Mouse (Mus musculus) gastrocnemius, adult 8-10 months (tissue): ENCODE measurements at regions not wholly inside any gene's neighbourhood (a gene's known extent, or its start where the extent isn't known, plus 50 kb on each side); places are given as distances from the start of the nearest gene placed in this dataset.

ENCODE experiments used
- DNase-seq, 2 experiments: peaks; one replicate each; pipeline ENCODE4 v3.0.0; 2022; ENCODE audit warnings: low spot score in 2 of 2

DNA sequence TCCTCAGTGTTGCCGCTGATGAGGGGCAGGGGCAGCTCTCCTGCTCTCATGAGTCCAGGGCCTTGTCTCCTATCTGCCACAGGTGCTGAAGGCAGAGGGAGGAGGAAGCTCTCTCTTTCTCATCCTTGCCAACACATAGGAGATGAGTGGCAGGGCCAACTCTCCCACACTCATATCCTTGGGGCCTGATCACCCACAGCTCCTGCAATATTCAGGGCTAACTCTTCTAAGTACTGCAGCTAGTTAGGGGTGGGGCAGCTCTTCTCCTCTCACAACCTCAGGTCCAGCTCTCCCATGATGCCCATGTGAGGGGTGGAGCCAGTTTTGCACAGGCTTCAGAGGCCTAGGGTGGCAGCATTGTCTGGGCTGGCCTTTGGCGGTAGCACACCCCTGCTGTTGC, 77.3 kb upstream of the Gm5148 start:
- no peak for DNase-seq

DNA sequence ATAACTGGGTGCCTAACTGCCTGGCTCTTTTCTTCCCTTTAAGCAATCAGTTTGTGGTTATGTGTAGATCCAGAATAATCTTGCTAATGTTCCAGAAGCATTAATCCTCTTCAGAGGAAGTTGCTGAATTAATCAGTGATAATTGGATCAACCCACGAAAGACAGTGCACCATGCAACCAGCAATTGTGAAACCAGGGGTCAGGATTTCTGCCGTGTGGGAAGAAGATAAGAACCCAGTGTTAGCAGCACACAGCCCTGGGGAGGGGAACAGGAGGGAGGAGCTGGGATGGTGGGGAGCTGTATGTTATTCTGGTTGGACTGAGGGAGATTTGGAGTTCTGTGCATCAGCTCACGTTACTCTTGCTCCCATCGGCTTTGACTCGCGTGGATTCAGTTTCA, 75.5 kb upstream of the Gm5148 start:
- no peak for DNase-seq

DNA sequence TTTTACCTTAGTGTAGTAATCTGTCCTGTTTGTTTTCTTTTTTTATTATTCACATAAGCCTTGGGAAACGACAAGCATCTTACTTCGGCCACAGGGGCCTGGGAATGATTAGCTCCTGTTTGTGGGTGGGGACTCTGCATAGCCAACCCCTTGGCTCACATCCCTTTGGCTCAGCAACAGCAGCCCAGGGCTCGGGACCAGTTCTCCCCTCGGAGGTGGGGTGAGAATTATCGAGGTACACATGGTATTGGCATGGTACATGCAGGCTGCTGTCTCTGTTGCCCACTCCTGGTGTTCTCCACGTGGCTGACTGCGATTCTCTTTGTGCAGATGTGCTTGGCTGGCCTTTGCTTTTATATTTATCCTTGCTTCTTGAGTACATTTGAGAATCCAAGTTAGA, 65.4 kb upstream of the Gm5148 start:
- peak in 1 of 2 experiments; percentile 21 for DNase-seq

DNA sequence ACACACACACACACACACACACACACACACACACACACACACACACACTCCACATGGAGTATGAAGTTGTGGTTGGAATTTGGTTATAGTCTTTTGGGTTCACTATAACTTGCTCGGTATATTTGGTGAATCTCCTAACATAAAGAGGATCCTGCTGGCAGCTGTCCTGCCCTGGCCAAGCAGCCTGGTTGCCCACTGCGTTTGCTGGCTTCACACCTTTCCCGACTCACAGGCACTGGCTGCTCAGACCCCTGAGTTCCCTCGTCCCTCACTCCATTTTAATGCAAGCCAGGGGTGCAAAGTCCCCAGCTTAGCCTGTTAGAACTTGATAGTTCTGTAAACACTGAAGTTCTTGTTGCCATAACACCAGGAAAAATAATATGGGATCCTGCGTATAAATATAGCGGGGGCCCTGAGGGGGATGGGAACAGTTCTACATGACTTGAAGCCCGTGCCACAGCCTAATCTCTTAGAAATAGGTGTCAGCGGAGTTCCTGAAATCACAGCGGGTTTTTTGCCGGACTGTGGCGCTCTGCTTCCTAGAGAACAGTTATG, 64.9 kb upstream of the Gm5148 start:
- no peak for DNase-seq

DNA sequence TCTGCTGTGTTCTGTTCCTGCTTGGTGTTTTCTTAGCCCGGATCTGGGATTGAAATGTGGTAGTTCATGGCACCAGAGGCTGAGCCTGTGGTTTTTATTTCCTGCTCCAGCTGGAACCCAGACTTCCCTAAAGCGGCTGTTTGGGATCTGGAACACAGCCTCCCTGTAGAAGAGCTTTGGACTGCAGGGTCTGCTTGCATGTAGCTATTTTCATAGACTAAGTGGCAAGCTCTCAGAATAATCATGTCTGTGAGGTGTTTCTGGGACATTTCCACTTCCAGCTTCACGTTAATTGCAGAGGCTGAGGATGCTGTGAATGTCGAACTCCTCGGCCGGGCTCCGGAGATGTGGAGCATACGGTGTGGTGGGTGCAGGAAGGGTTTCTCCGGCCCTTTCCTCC, 64.1 kb upstream of the Gm5148 start:
- DNase-seq = no peak

DNA sequence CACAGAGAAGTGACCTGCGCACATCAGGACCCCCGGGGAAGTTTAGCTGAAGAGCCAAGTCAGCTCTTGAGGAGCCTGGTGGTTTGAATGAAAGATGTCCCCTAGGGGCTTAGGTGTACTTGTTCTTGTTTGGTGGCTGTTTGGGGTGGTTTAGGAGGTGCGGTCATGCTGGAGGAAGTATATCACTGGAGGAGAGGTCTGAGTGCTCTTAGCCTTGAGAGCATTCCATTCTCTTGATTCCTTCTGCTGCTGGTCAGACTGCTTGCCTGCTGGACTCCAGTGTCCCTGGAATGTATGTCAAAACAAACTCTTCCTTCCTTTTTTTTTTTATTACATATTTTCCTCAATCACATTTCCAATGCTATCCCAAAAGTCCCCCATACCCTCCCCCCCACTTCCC, 62.5 kb upstream of the Gm5148 start:
- DNase-seq = no peak

DNA sequence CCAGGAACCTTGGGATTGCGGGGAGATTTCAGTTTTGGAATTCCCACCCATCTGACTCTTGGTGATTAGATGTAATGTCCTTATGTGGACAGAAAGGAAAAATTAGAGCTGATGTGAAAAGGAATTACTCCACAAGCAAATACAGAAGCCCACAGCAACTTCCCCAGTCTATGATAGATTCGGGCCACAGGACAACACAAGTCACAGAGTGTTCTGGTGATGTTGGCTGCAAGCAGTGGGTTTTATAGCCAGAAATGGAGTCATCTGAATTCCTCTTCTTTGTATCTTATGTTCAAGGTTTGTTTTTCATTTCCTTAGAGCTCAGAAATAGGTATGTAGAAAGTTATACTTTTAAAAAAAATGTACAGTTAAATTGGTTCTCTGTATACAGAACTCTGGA, 56.8 kb upstream of the Gm5148 start:
- no peak for DNase-seq

DNA sequence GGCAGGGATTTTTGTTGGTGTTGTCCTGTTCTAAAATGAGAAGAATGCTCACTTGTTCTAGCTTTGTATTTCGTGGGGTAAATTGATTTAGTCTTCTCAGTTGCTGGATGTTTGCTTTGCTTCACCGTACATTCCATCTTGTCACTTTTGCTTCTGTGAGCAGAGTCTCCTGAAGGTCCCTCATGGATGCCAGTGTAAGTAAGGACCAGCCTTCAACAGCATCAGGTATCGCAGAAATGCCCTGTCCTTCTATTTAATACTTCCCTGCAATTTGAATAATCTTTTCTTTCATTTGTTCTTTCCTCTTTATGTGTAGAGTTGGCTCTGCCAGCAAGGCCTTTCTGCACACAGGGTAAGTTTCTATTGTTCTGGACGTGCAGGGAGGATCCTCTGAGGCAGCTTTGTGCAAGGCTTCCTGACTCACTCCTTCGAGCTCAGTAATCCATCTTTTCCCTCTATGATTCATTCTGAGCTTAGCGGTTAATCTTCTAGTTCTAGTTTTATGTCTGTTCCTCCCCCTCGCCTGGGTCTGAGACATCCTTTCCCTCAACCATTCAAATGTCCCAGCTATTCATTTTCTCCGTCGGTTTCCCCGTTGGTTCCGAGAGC, 55.7 kb upstream of the Gm5148 start:
- no peak for DNase-seq

DNA sequence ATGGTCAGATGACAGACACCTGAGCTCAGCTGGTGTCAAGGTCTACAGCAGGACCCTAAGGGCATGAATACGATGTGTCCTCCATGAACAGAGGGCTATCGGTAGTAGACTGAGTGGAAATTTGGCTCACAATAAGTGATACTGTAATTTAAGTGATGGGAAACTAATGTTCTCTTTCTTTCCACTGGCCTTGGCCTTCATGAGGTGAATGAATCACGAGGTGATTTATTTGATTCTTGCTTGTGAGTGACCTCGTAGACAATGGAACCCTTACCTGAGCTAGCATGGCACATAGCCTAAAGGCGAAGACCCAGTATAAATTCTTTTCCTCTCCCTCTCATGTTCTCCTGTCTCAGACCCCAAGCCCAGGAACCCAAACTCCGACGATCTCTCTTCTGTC, 54.1 kb upstream of the Gm5148 start:
- DNase-seq = no peak

DNA sequence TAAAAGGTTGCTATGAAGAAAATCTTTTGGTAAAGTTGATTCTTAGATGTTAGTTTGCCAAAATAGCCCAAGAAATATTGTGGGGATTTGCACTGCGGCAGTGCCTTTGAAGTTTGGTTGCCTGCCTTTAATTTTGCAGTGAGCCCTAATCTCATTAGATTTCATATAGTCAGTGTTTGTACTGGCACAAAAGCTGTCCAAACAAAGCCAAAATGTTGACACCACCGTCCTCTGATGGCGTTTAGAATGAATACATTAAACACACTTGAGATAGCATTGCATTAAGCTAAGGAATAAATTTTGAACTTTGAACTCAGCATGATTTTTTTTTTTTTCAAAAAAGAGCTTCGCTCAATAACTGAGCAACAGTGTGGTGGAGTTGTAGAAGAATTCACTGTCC, 51.9 kb upstream of the Gm5148 start:
- DNase-seq = no peak
